Mouse (Mus musculus) stomach, embryonic 16.5 days (tissue): ENCODE results near the gene Qpct. TPM values are rescaled to one million over a fixed set of nuclear protein-coding genes. Genes with fewer than 3 reads are reported as not detected.
A peak's percentile ranks its signal among the peaks of the same experiment; 100 is the strongest.

ENCODE experiments used
- ATAC-seq: fragments of 200-750 bp; cut with Nextera tagmentation; 2 replicates; pipeline ENCODE4 v1.8.0; 2017; ENCODE audit warnings: moderate number of reproducible peaks, moderate TSS enrichment; ENCODE audit not compliant: insufficient read depth, low FRiP score
- H3K27ac ChIP-seq: fragments of 300-500 bp; sonication (generic); 2 replicates; pipeline ENCODE4 v1.5.1; 2014; ENCODE audit warnings: low read length
- H3K27me3 ChIP-seq: fragments of 300-500 bp; sonication (generic); 2 replicates; pipeline ENCODE4 v1.6.1; 2014; ENCODE audit warnings: low read length, control low read depth, mixed read lengths; ENCODE audit not compliant: control insufficient read depth, insufficient read depth
- H3K36me3 ChIP-seq: fragments of 300-500 bp; sonication (generic); 2 replicates; pipeline ENCODE4 v1.6.1; 2014; ENCODE audit warnings: low read length; ENCODE audit not compliant: control insufficient read depth, insufficient read depth
- H3K4me1 ChIP-seq: fragments of 300-500 bp; sonication (generic); 2 replicates; pipeline ENCODE4 v1.6.1; 2014; ENCODE audit warnings: low read length, control low read depth, mixed read lengths; ENCODE audit not compliant: control insufficient read depth, insufficient read depth
- H3K4me2 ChIP-seq: fragments of 300-500 bp; sonication (generic); 2 replicates; pipeline ENCODE4 v1.6.1; 2014; ENCODE audit warnings: low read depth, low read length, mixed read lengths
- H3K4me3 ChIP-seq: fragments of 300-500 bp; sonication (generic); replicated peaks from 2 replicates; pipeline ENCODE4 v1.5.1; 2014; ENCODE audit warnings: mild to moderate bottlenecking, low read length
- H3K9ac ChIP-seq: fragments of 300-500 bp; sonication (generic); 2 replicates; pipeline ENCODE4 v1.6.1; 2014; ENCODE audit warnings: low read length
- H3K9me3 ChIP-seq: fragments of 300-500 bp; sonication (generic); replicated peaks from 2 replicates; pipeline ENCODE4 v1.6.1; 2016; ENCODE audit warnings: low read length, control low read depth; ENCODE audit not compliant: control insufficient read depth
- whole genome bisulfite sequencing: fragments of 180-500 bp; shearing (Covaris S2); extraction: QIAGEN DNeasy Blood & Tissue Kit; methylation state at CpG from one replicate; pipeline ENCODE4 v1.1.7; 2014; 5-methylcytosine and 5-hydroxymethylcytosine counted together
- polyA plus RNA-seq: library from polyadenylated mRNA; unstranded; fragments of >200 nt; fragmentation: Nextera tagmentation; extraction: Ambion mirVana; gene quantifications from 2 replicates; pipeline ENCODE4 v1.2.1, GENCODE M21; 2015

Gene Qpct
- polyA plus RNA-seq, 1 experiment from 2014 or later, result 18.4 TPM

- H3K9ac ChIP-seq, result no peak overlapping the region
- H3K4me2 ChIP-seq, result no peak overlapping the region
- no peak overlapping the region for H3K27ac ChIP-seq
- WGBS, result 68% methylated on average over 1 of the region's 1 CpGs
- no peak overlapping the region for H3K4me3 ChIP-seq
- H3K27me3 ChIP-seq, result no peaks in the 10 kb centered on the region
- H3K36me3 ChIP-seq, result no peaks in the 10 kb centered on the region
- no peaks in the 10 kb centered on the region for H3K4me1 ChIP-seq
- H3K9me3 ChIP-seq, result no peaks in the 10 kb centered on the region
- no peak for ATAC-seq
Measured at GRCm38 (mm10) chr17:79064250-79064649, 12.5 kb downstream of the Qpct start.

GRCm38 (mm10) chr17:79068581-79068980 lies 16.9 kb downstream of the Qpct start:
- 55% methylated on average over 7 of the region's 7 CpGs for WGBS

GRCm38 (mm10) chr17:79069019-79069418 lies 17.3 kb downstream of the Qpct start:
- Histone ChIP-seq H3K27ac (peak overlapping the region; percentile 34; the same call in 1 of the 2 replicates), H3K4me3 (no peak overlapping the region), H3K9ac (no peak overlapping the region), H3K36me3 (no peaks in the 10 kb centered on the region), H3K4me2 (no peak overlapping the region), H3K27me3 (no peaks in the 10 kb centered on the region), H3K9me3 (no peaks in the 10 kb centered on the region), H3K4me1 (no peaks in the 10 kb centered on the region)
- WGBS, result 27% methylated on average over 4 of the region's 4 CpGs
- peak; percentile 87 for ATAC-seq

More at GRCm38 (mm10) chr17:79068581-79068980, 16.9 kb downstream of the Qpct start:
- no peaks in the 10 kb centered on the region for H3K9me3 ChIP-seq
- H3K4me2 ChIP-seq, result no peak overlapping the region
- no peak overlapping the region for H3K9ac ChIP-seq
- H3K27ac ChIP-seq, result peak overlapping the region; percentile 34; the same call in 1 of the 2 replicates
- H3K36me3 ChIP-seq, result no peaks in the 10 kb centered on the region
- no peaks in the 10 kb centered on the region for H3K4me1 ChIP-seq
- no peaks in the 10 kb centered on the region for H3K27me3 ChIP-seq
- no peak overlapping the region for H3K4me3 ChIP-seq
- ATAC-seq, result no peak

- no peaks in the 10 kb centered on the region for H3K4me1 ChIP-seq
- H3K36me3 ChIP-seq, result no peaks in the 10 kb centered on the region
- H3K27ac ChIP-seq, result peak overlapping the region; percentile 34; the same call in 1 of the 2 replicates
- no peak overlapping the region for H3K4me2 ChIP-seq
- ATAC-seq, result no peak
- H3K27me3 ChIP-seq, result no peaks in the 10 kb centered on the region
- H3K4me3 ChIP-seq, result no peak overlapping the region
- 71% methylated on average over 14 of the region's 14 CpGs for WGBS
- H3K9me3 ChIP-seq, result no peaks in the 10 kb centered on the region
- no peak overlapping the region for H3K9ac ChIP-seq
Measured at GRCm38 (mm10) chr17:79069766-79070480, 18.2 kb downstream of the Qpct start.

GRCm38 (mm10) chr17:79071951-79072350 lies 20.2 kb downstream of the Qpct start:
- no peak overlapping the region for H3K9ac ChIP-seq
- 83% methylated on average over 11 of the region's 11 CpGs for WGBS
- no peaks in the 10 kb centered on the region for H3K27me3 ChIP-seq
- no peaks in the 10 kb centered on the region for H3K36me3 ChIP-seq
- no peak for ATAC-seq
- H3K4me2 ChIP-seq, result no peak overlapping the region
- no peaks in the 10 kb centered on the region; the same call in 1 of the 2 replicates for H3K4me1 ChIP-seq
- H3K9me3 ChIP-seq, result no peaks in the 10 kb centered on the region
- H3K27ac ChIP-seq, result no peak overlapping the region
- no peak overlapping the region for H3K4me3 ChIP-seq

GRCm38 (mm10) chr17:79076974-79077847 lies 25.5 kb downstream of the Qpct start:
- H3K4me1 ChIP-seq, result peaks cover 4% of the 10 kb centered on the region; the same call in 1 of the 2 replicates
- H3K9ac ChIP-seq, result no peak overlapping the region
- H3K4me3 ChIP-seq, result no peak overlapping the region
- peak; percentile 90 for ATAC-seq
- no peak overlapping the region for H3K4me2 ChIP-seq
- H3K27me3 ChIP-seq, result no peaks in the 10 kb centered on the region
- no peaks in the 10 kb centered on the region for H3K9me3 ChIP-seq
- H3K36me3 ChIP-seq, result no peaks in the 10 kb centered on the region
- WGBS, result 50% methylated on average over 8 of the region's 8 CpGs
- peak overlapping the region; percentile 85 for H3K27ac ChIP-seq

GRCm38 (mm10) chr17:79077848-79078146 lies 26.1 kb downstream of the Qpct start:
- H3K27me3 ChIP-seq, result no peaks in the 10 kb centered on the region
- no peak; the same call in 1 of the 2 replicates for ATAC-seq
- 66% methylated on average over 1 of the region's 1 CpGs for WGBS

GRCm38 (mm10) chr17:79078248-79078647 lies 26.5 kb downstream of the Qpct start:
- ATAC-seq, result no peak
- H3K4me1 ChIP-seq, result peaks cover 4% of the 10 kb centered on the region; the same call in 1 of the 2 replicates
- H3K27ac ChIP-seq, result peak overlapping the region; percentile 85
- no peaks in the 10 kb centered on the region for H3K36me3 ChIP-seq
- no peak overlapping the region for H3K4me2 ChIP-seq
- no peak overlapping the region for H3K9ac ChIP-seq
- no peak overlapping the region for H3K4me3 ChIP-seq
- no peaks in the 10 kb centered on the region for H3K27me3 ChIP-seq
- no peaks in the 10 kb centered on the region for H3K9me3 ChIP-seq
- WGBS, result 76% methylated on average over 8 of the region's 8 CpGs

More at GRCm38 (mm10) chr17:79077848-79078146, 26.1 kb downstream of the Qpct start:
- no peak overlapping the region for H3K4me2 ChIP-seq
- H3K4me1 ChIP-seq, result peaks cover 4% of the 10 kb centered on the region; the same call in 1 of the 2 replicates
- H3K36me3 ChIP-seq, result no peaks in the 10 kb centered on the region
- H3K4me3 ChIP-seq, result no peak overlapping the region
- peak overlapping the region; percentile 85 for H3K27ac ChIP-seq
- no peak overlapping the region for H3K9ac ChIP-seq
- no peaks in the 10 kb centered on the region for H3K9me3 ChIP-seq

- Histone ChIP-seq H3K4me2 (no peak overlapping the region), H3K4me1 (no peaks in the 10 kb centered on the region), H3K36me3 (no peaks in the 10 kb centered on the region), H3K27me3 (no peaks in the 10 kb centered on the region), H3K4me3 (no peak overlapping the region), H3K27ac (no peak overlapping the region), H3K9me3 (no peaks in the 10 kb centered on the region), H3K9ac (no peak overlapping the region)
- ATAC-seq, result no peak
- 29% methylated on average over 1 of the region's 1 CpGs for WGBS
Measured at GRCm38 (mm10) chr17:79091710-79092109, 40.0 kb downstream of the Qpct start.
